Mouse (Mus musculus) midbrain, embryonic 12.5 days (tissue): ENCODE results near the gene Cers6. TPM values are rescaled to one million over a fixed set of nuclear protein-coding genes. Genes with fewer than 3 reads are reported as not detected.

Source experiments
- ATAC-seq: fragments of 200-750 bp; cut with Nextera tagmentation; 2 replicates; pipeline ENCODE4 v1.8.0; 2017; ENCODE audit warnings: low read depth, moderate TSS enrichment, moderate library complexity; ENCODE audit not compliant: low FRiP score
- H3K27ac ChIP-seq: fragments of 300-500 bp; sonication (generic); replicated peaks from 2 replicates; pipeline ENCODE4 v1.5.1; 2016; ENCODE audit warnings: mild to moderate bottlenecking
- H3K27me3 ChIP-seq: fragments of 300-500 bp; sonication (generic); 2 replicates; pipeline ENCODE4 v1.6.1; 2016; ENCODE audit warnings: mild to moderate bottlenecking
- H3K36me3 ChIP-seq: fragments of 300-500 bp; sonication (generic); 2 replicates; pipeline ENCODE4 v1.6.1; 2016
- H3K4me1 ChIP-seq: fragments of 300-500 bp; sonication (generic); 2 replicates; pipeline ENCODE4 v1.6.1; 2016
- H3K4me2 ChIP-seq: fragments of 300-500 bp; sonication (generic); replicated peaks from 2 replicates; pipeline ENCODE4 v1.6.1; 2016; ENCODE audit warnings: mild to moderate bottlenecking, moderate library complexity
- H3K4me3 ChIP-seq: fragments of 300-500 bp; sonication (generic); 2 replicates; pipeline ENCODE4 v1.5.1; 2016; ENCODE audit warnings: mild to moderate bottlenecking
- H3K9ac ChIP-seq: fragments of 300-500 bp; sonication (generic); replicated peaks from 2 replicates; pipeline ENCODE4 v1.6.1; 2016; ENCODE audit warnings: mild to moderate bottlenecking, moderate library complexity
- H3K9me3 ChIP-seq: fragments of 300-500 bp; sonication (generic); 2 replicates; pipeline ENCODE4 v1.6.1; 2016; ENCODE audit warnings: mild to moderate bottlenecking
- WGBS: fragments of 180-500 bp; shearing (Covaris S2); methylation state at CpG from one replicate; pipeline ENCODE4 v1.1.7; 2016; 5-methylcytosine and 5-hydroxymethylcytosine counted together
- polyA plus RNA-seq: library from polyadenylated mRNA; unstranded; fragments of >200 nt; fragmentation: Nextera tagmentation; extraction: Ambion mirVana; gene quantifications from 2 replicates; pipeline ENCODE4 v1.2.1, GENCODE M21; 2016

The Cers6 gene
- polyA plus RNA-seq, 1 experiment from 2014 or later = 37.0 TPM

- H3K4me3 ChIP-seq = no peak overlapping the region
- no peaks in the 10 kb centered on the region for H3K27me3 ChIP-seq
- no peaks in the 10 kb centered on the region for H3K36me3 ChIP-seq
- H3K27ac ChIP-seq = no peak overlapping the region
- WGBS = 89% methylated on average over 3 of the region's 3 CpGs
- H3K9ac ChIP-seq = no peak overlapping the region
- no peak overlapping the region for H3K4me2 ChIP-seq
- no peak for ATAC-seq
- no peaks in the 10 kb centered on the region for H3K4me1 ChIP-seq
- no peaks in the 10 kb centered on the region for H3K9me3 ChIP-seq
Observed at GRCm38 (mm10) chr2:68906921-68907320, 45.7 kb downstream of the Cers6 start.

DNA sequence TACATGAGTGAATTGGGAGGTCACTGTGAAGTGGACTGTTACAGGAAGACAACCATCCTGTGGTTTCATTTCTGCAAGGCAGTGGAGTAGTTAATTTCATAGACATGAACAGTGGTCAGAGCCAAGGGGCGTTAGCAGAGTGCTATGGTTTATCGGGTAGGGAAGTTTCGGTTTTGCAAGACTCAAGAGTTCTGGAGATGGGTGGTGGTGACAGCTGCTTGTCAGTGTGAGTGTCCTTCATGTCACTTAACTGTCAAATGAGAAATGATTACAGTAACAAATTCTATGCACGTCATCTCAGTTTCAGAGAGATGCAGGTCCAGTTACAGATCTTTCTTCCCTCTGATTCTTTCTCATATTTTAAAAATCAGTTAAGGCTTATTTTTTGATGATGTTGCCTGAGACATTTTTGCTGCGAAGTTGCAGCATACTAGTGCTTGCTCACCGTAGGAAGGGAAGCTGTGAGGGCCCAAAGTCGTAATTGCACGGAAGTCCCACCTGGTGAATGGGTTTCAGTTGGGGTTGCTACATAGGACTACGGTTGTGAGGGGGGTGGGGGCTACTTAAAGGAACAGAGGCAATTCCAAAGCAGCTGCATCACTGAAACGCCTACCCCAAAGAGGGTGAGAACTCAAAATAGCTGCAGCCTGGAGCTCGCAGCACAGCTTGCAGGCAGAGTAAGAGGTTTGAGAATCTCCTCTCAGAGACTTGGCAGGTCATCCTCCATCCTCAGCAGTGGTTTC is 46.7 kb downstream of the Cers6 start:
- H3K4me2 ChIP-seq = no peak overlapping the region
- no peaks in the 10 kb centered on the region for H3K4me1 ChIP-seq
- 90% methylated on average over 11 of the region's 11 CpGs for WGBS
- ATAC-seq = no peak
- no peak overlapping the region for H3K9ac ChIP-seq
- H3K27me3 ChIP-seq = no peaks in the 10 kb centered on the region
- no peak overlapping the region for H3K4me3 ChIP-seq
- no peaks in the 10 kb centered on the region for H3K9me3 ChIP-seq
- H3K27ac ChIP-seq = no peak overlapping the region
- H3K36me3 ChIP-seq = no peaks in the 10 kb centered on the region

- no peaks in the 10 kb centered on the region for H3K27me3 ChIP-seq
- 84% methylated on average over 7 of the region's 7 CpGs for WGBS
- H3K4me3 ChIP-seq = no peak overlapping the region
- no peaks in the 10 kb centered on the region for H3K9me3 ChIP-seq
- no peak overlapping the region for H3K9ac ChIP-seq
- ATAC-seq = no peak
- no peak overlapping the region for H3K27ac ChIP-seq
- no peaks in the 10 kb centered on the region for H3K4me1 ChIP-seq
- no peaks in the 10 kb centered on the region for H3K36me3 ChIP-seq
- no peak overlapping the region for H3K4me2 ChIP-seq
Observed at GRCm38 (mm10) chr2:68910727-68911126, 49.5 kb downstream of the Cers6 start.

DNA sequence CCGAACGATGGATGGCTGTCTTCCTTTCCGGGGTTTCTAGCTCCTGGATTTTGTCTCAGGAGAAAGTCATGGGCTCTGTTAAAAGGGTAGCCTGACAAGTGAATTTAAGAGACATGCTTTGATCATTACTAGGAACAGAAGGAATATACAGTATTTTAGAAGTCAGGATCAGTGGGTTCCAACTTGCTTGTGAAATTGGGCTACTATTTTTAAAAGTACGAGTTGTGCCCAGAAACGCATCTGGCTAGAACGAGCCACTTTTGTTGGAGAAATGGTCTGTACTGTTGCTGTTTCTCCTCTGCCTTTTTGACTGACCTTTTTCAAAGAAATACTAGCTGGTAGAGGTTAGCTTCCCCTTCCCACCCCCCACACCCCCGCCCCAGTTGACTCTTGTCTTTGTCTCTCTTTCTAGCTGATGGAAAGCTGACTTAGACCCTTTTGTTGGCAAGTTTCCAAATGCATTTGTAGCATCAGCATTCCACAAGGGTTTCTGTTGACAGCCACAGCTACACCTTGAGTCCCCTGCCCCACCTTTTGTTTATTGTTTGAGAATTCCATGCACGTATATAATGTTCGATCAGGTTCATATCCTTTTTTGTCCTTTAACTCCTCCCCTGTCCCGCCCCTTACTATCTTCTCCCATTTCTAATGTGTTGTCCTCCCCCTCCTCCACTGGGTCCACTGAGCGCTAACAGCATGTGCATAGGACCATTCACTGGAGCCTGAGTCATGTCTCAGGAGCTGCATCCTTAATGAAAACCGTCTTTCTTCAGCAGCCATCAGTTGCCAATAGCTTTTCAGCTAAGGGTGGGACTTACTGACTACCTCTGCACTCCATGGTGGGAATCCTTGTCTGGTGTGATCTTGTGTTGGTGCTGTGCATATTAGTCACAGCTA is 50.6 kb downstream of the Cers6 start:
- 90% methylated on average over 12 of the region's 12 CpGs for WGBS
- H3K4me2 ChIP-seq = no peak overlapping the region
- H3K27ac ChIP-seq = no peak overlapping the region
- H3K36me3 ChIP-seq = no peaks in the 10 kb centered on the region
- no peak overlapping the region for H3K4me3 ChIP-seq
- no peak overlapping the region for H3K9ac ChIP-seq
- H3K9me3 ChIP-seq = no peaks in the 10 kb centered on the region
- H3K27me3 ChIP-seq = no peaks in the 10 kb centered on the region
- ATAC-seq = no peak
- no peaks in the 10 kb centered on the region for H3K4me1 ChIP-seq

DNA sequence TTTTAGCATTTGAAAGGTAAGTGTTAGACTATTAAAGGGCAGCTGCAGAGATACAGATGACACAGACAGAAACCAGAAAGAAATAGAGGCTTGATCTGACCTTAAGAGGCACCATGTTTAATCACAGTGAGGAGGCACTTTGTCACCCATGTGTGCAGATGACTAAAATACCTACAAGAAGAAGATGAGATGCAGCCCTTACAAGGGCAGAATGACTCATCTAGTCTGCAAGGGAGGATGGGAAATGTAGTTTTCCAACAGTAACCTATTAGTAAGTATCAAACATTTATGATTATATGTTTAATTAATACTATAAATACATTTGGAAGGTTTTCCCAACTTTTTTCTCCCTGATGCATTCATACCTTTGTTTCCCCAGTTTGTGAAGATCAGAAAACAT is 54.5 kb downstream of the Cers6 start:
- H3K4me1 ChIP-seq = no peaks in the 10 kb centered on the region
- no peak overlapping the region for H3K27ac ChIP-seq
- H3K9me3 ChIP-seq = no peaks in the 10 kb centered on the region
- no peak overlapping the region for H3K4me2 ChIP-seq
- no peak overlapping the region for H3K4me3 ChIP-seq
- no peak for ATAC-seq
- no peak overlapping the region for H3K9ac ChIP-seq
- no peaks in the 10 kb centered on the region for H3K27me3 ChIP-seq
- no peaks in the 10 kb centered on the region for H3K36me3 ChIP-seq

GRCm38 (mm10) chr2:68916299-68916698 is 55.1 kb downstream of the Cers6 start:
- H3K9ac ChIP-seq = no peak overlapping the region
- H3K9me3 ChIP-seq = no peaks in the 10 kb centered on the region
- 90% methylated on average over 3 of the region's 3 CpGs for WGBS
- no peak overlapping the region for H3K27ac ChIP-seq
- H3K27me3 ChIP-seq = no peaks in the 10 kb centered on the region
- ATAC-seq = no peak
- no peak overlapping the region for H3K4me3 ChIP-seq
- H3K4me1 ChIP-seq = no peaks in the 10 kb centered on the region
- no peak overlapping the region for H3K4me2 ChIP-seq
- no peaks in the 10 kb centered on the region for H3K36me3 ChIP-seq

DNA sequence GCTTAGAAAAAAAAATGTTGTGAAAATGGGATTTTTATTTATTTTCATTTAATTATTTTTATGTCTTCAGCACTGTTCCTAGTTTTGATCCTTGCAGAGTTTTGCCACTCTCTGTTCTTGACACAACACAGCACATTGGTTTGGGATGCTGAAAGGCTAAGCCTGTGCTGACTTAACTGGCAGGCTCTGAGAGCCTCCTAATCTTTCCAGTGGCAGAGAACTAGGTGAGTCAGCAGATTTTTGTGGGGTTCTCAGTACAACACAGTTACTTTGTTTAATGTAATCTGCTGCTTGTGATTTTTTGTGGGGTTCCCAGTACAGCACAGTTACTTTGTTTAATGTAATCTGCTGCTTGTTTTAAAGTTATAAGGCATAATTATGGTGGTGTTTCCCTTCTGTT is 55.8 kb downstream of the Cers6 start:
- Histone ChIP-seq H3K9me3 (no peaks in the 10 kb centered on the region), H3K9ac (no peak overlapping the region), H3K27me3 (no peaks in the 10 kb centered on the region), H3K4me3 (no peak overlapping the region), H3K4me2 (no peak overlapping the region), H3K27ac (no peak overlapping the region), H3K36me3 (no peaks in the 10 kb centered on the region), H3K4me1 (no peaks in the 10 kb centered on the region)
- no peak for ATAC-seq

DNA sequence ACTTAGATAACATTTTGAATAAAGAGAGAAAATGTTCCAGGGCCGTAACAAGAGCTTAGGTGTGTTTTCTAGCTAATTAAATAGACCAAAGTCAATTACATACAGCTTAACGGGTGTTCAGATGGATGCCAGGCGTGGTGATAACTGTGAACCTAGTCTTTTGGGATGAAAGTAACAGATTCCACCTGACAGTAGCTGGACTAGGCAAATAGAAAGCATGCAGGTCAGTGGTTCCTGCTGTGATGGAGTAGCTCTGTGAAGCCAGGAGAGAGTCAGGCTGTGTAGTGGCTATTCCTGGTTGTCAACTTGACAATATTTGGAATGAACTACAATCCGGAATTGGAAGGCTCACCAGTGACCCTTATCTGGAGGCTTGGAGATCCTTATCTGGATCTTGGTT is 56.3 kb downstream of the Cers6 start:
- Histone ChIP-seq H3K9me3 (no peaks in the 10 kb centered on the region), H3K9ac (no peak overlapping the region), H3K27me3 (no peaks in the 10 kb centered on the region), H3K4me1 (no peaks in the 10 kb centered on the region), H3K4me2 (no peak overlapping the region), H3K4me3 (no peak overlapping the region), H3K36me3 (no peaks in the 10 kb centered on the region), H3K27ac (no peak overlapping the region)
- WGBS = 84% methylated on average over 4 of the region's 4 CpGs
- ATAC-seq = no peak

GRCm38 (mm10) chr2:68924344-68924743 is 63.1 kb downstream of the Cers6 start:
- no peak overlapping the region for H3K9ac ChIP-seq
- no peaks in the 10 kb centered on the region for H3K36me3 ChIP-seq
- no peak overlapping the region for H3K4me3 ChIP-seq
- no peak for ATAC-seq
- 85% methylated on average over 9 of the region's 9 CpGs for WGBS
- H3K27ac ChIP-seq = no peak overlapping the region
- no peak overlapping the region for H3K4me2 ChIP-seq
- H3K4me1 ChIP-seq = peaks cover 3% of the 10 kb centered on the region; the same call in 1 of the 2 replicates
- H3K9me3 ChIP-seq = no peaks in the 10 kb centered on the region
- no peaks in the 10 kb centered on the region for H3K27me3 ChIP-seq

- Histone ChIP-seq H3K9ac (no peak overlapping the region), H3K9me3 (no peaks in the 10 kb centered on the region), H3K27me3 (no peaks in the 10 kb centered on the region), H3K4me2 (no peak overlapping the region), H3K27ac (no peak overlapping the region), H3K36me3 (no peaks in the 10 kb centered on the region), H3K4me3 (no peak overlapping the region), H3K4me1 (peaks cover 3% of the 10 kb centered on the region; the same call in 1 of the 2 replicates)
- 81% methylated on average over 6 of the region's 6 CpGs for WGBS
- no peak for ATAC-seq
Observed at GRCm38 (mm10) chr2:68925542-68925941, 64.3 kb downstream of the Cers6 start.

DNA sequence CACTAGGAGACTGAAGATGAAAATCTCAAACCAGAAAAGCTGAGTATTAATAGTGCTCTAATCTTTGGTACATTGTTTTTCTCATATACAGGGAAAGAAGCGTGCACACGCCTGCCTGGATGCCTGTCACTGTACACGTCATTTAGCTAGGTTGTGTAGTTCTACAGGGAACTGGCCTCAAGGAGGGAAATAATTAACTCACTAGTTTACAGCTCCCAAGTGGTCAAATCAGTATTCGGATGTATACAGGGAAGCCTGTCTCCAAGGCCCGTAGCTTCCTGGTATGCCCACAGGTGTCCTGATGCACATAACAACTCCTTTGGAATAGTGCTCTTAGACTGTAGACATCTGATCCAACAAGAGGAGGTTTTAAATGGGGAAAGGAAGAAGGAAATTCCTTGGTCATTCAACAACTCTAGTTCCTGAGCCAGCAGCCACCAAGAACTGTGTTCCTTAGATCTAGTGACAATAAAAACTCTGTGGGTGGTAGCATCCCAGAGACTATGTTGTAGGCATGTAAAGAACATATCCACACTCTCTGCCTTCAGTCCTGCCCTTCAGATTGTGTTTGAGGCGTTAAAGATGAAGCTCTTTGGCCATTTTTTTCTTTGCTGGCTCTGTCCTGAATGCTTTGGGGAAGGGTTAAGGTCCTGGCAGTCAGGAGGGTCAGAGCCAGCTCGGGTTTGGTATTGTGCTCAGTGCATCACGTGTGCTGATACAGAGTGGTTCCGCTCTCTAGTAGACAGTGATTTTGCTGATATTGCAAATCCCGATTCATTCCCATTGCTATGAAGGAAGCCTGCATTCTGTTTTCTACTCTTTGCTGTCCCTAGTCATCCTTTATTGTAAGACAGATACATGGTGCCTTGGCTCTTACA is 65.9 kb downstream of the Cers6 start:
- peaks cover 3% of the 10 kb centered on the region; the same call in 1 of the 2 replicates for H3K4me1 ChIP-seq
- WGBS = 86% methylated on average over 10 of the region's 10 CpGs
- ATAC-seq = no peak
- no peak overlapping the region for H3K4me3 ChIP-seq
- H3K36me3 ChIP-seq = no peaks in the 10 kb centered on the region
- H3K27ac ChIP-seq = no peak overlapping the region
- no peak overlapping the region for H3K9ac ChIP-seq
- H3K4me2 ChIP-seq = no peak overlapping the region
- no peaks in the 10 kb centered on the region for H3K9me3 ChIP-seq
- no peaks in the 10 kb centered on the region for H3K27me3 ChIP-seq

- H3K4me3 ChIP-seq = no peak overlapping the region
Observed at GRCm38 (mm10) chr2:68932240-68932639, 71.0 kb downstream of the Cers6 start.

More at GRCm38 (mm10) chr2:68932240-68932639, 71.0 kb downstream of the Cers6 start:
- WGBS = 74% methylated on average over 4 of the region's 4 CpGs
- no peak for ATAC-seq
- Histone ChIP-seq H3K27me3 (no peaks in the 10 kb centered on the region), H3K36me3 (no peaks in the 10 kb centered on the region), H3K9ac (no peak overlapping the region), H3K27ac (no peak overlapping the region), H3K9me3 (no peaks in the 10 kb centered on the region; the same call in 1 of the 2 replicates), H3K4me2 (no peak overlapping the region), H3K4me1 (peaks cover 3% of the 10 kb centered on the region; the same call in 1 of the 2 replicates)
